Mouse (Mus musculus): ENCODE data around the gene Pacsin3. TPM values are rescaled to one million over a fixed set of nuclear protein-coding genes. Genes with fewer than 3 reads are reported as not detected.
"Not testable (repeated sequence)": the region's sequence is repeated elsewhere in the genome, so short reads cannot be mapped to it uniquely, and the experiment has no call there.

The Pacsin3 gene
- polyA plus RNA-seq, 2 experiments = 8.8 to 11.2 TPM

DNA sequence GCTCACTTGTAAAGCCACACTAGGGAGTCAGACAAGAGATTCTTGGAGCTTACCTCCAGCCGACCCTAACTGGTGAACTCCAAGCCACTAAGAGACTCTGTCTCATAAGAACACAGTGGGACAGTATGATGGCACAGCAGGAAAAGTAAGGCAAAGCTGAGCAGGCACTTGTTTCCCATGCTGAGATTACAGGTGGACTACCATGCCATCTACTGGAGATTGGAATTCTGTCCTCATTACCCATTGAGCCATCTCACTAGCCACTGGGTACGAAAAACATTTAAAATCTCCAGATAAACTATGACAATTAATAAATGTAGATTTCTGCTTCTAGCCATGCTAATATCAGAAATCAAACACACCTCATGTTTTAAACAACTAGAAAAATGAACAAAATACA lies 32.1 kb upstream of the Pacsin3 start:
- Histone ChIP-seq H3K4me1 (replicated peaks; ENCODE audit: control insufficient read depth in 2 of 2, insufficient read depth in 2 of 2, low read length in 1 of 2) (no peaks in the 10 kb centered on the region), H3K9ac (replicated peaks) (no peak overlapping the region), H3K27me3 (ENCODE audit: control insufficient read depth, insufficient read depth, low read length) (no peaks in the 10 kb centered on the region), H3K9me3 (ENCODE audit: control insufficient read depth, low read length) (no peaks in the 10 kb centered on the region), H3K27ac (no peak overlapping the region), H3K36me3 (replicated peaks; ENCODE audit: control insufficient read depth, insufficient read depth, low read depth) (no peaks in the 10 kb centered on the region), H3K4me2 (ENCODE audit: low read depth) (no peak overlapping the region), H3K4me3 (ENCODE audit: insufficient read depth in 1 of 2, low read depth in 2 of 2, low read length in 2 of 2) (no peak overlapping the region)
- no peak for TF ChIP-seq EP300 (IDR thresholded peaks at IDR 0.05; ENCODE audit: low read depth)
- no peak for TF ChIP-seq CTCF (IDR thresholded peaks at IDR 0.05; ENCODE audit: low read depth)
- no peak for DNase-seq (ENCODE audit: low read depth in 3 of 3, low spot score in 3 of 3)
- no peak for ATAC-seq (ENCODE audit: insufficient read depth)
- WGBS (ENCODE audit: insufficient replicate concordance) = 65% methylated on average over 2 of the region's 2 CpGs

DNA sequence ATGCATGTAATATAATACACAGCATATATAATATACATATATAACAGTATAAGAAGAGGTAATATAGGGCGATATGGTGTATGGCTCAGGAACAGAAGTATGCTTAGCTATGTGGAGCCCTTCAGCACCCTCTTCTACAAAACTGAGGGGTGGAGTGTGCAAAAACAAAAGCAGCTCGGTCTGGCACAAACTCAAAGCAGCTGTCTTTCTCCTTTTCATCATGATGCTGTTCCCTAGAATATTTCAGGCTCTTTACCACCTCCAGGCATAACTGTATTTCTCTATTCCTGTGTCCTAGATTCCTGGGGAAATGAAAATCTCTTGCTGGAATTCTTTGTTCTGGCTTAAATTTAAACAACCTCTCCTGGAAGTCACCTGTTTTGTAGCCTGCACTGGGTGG lies 26.0 kb upstream of the Pacsin3 start:
- Histone ChIP-seq H3K27ac (no peak overlapping the region), H3K4me2 (ENCODE audit: low read depth) (no peak overlapping the region), H3K4me3 (ENCODE audit: insufficient read depth in 1 of 2, low read depth in 2 of 2, low read length in 2 of 2) (no peak overlapping the region), H3K9me3 (ENCODE audit: control insufficient read depth, low read length) (no peaks in the 10 kb centered on the region), H3K27me3 (ENCODE audit: control insufficient read depth, insufficient read depth, low read length) (no peaks in the 10 kb centered on the region), H3K4me1 (replicated peaks; ENCODE audit: control insufficient read depth in 2 of 2, insufficient read depth in 2 of 2, low read length in 1 of 2) (no peaks in the 10 kb centered on the region), H3K9ac (replicated peaks) (no peak overlapping the region), H3K36me3 (replicated peaks; ENCODE audit: control insufficient read depth, insufficient read depth, low read depth) (no peaks in the 10 kb centered on the region)
- DNase-seq (ENCODE audit: low read depth in 3 of 3, low spot score in 3 of 3) (no peak), ATAC-seq (ENCODE audit: insufficient read depth) (no peak)
- 70% methylated on average over 2 of the region's 2 CpGs for WGBS (ENCODE audit: insufficient replicate concordance)
- no peak for TF ChIP-seq EP300 (IDR thresholded peaks at IDR 0.05; ENCODE audit: low read depth)
- no peak for TF ChIP-seq CTCF (IDR thresholded peaks at IDR 0.05; ENCODE audit: low read depth)

GRCm38 (mm10) chr2:91236601-91237510 lies 18.9 kb upstream of the Pacsin3 start, which contains the start of gene Ddb2:
Gene Ddb2 (minus strand): TSS chr2:91236982.
- WGBS (ENCODE audit: insufficient replicate concordance) = under 1% methylated on average over 48 of the region's 48 CpGs
- ATAC-seq (ENCODE audit: insufficient read depth) = peak; percentile 99

GRCm38 (mm10) chr2:91237511-91238080 lies 18.2 kb upstream of the Pacsin3 start:
- H3K9me3 ChIP-seq (ENCODE audit: control insufficient read depth, low read length); DNase-seq (ENCODE audit: low read depth in 3 of 3, low spot score in 3 of 3); H3K36me3 ChIP-seq (replicated peaks; ENCODE audit: control insufficient read depth, insufficient read depth, low read depth); H3K27me3 ChIP-seq (ENCODE audit: control insufficient read depth, insufficient read depth, low read length): not testable (repeated sequence)
- Histone ChIP-seq H3K9ac (replicated peaks) (peak overlapping the region; percentile 50; the same call in 1 of the 2 replicates), H3K4me2 (ENCODE audit: low read depth) (peak overlapping the region; percentile 96), H3K4me3 (ENCODE audit: insufficient read depth in 1 of 2, low read depth in 2 of 2, low read length in 2 of 2) (peak overlapping the region; percentile 61 to 71), H3K27ac (peak overlapping the region; percentile 67), H3K4me1 (replicated peaks; ENCODE audit: control insufficient read depth in 2 of 2, insufficient read depth in 2 of 2, low read length in 1 of 2) (peaks cover 8 to 11% of the 10 kb centered on the region in 2 experiments)
- WGBS (ENCODE audit: insufficient replicate concordance) = 15% methylated on average over 4 of the region's 4 CpGs
- peak; percentile 40 for ATAC-seq (ENCODE audit: insufficient read depth)
- peak; percentile 41; the same call in 1 of the 2 replicates for TF ChIP-seq CTCF (IDR thresholded peaks at IDR 0.05; ENCODE audit: low read depth)

More at GRCm38 (mm10) chr2:91236601-91237510, 18.9 kb upstream of the Pacsin3 start, which contains the start of gene Ddb2:
- TF ChIP-seq CTCF (IDR thresholded peaks at IDR 0.05; ENCODE audit: low read depth) (no peak; the same call in 1 of the 2 replicates), EP300 (IDR thresholded peaks at IDR 0.05; ENCODE audit: low read depth) (no peak)
- Histone ChIP-seq H3K4me1 (replicated peaks; ENCODE audit: control insufficient read depth in 2 of 2, insufficient read depth in 2 of 2, low read length in 1 of 2) (peaks cover 6 to 8% of the 10 kb centered on the region in 2 experiments), H3K36me3 (replicated peaks; ENCODE audit: control insufficient read depth, insufficient read depth, low read depth) (no peaks in the 10 kb centered on the region), H3K4me2 (ENCODE audit: low read depth) (peak within 1 kb of the TSS; percentile 96), H3K4me3 (ENCODE audit: insufficient read depth in 1 of 2, low read depth in 2 of 2, low read length in 2 of 2) (peak within 1 kb of the TSS; percentile 61 to 71), H3K9ac (replicated peaks) (peak within 1 kb of the TSS; percentile 82), H3K27ac (peak within 1 kb of the TSS; percentile 67), H3K27me3 (ENCODE audit: control insufficient read depth, insufficient read depth, low read length) (no peaks in the 10 kb centered on the region), H3K9me3 (ENCODE audit: control insufficient read depth, low read length) (no peaks in the 10 kb centered on the region)
- peak; percentile 90 to 91 (median 90) for DNase-seq (ENCODE audit: low read depth in 3 of 3, low spot score in 3 of 3)

GRCm38 (mm10) chr2:91242547-91242946 lies 13.2 kb upstream of the Pacsin3 start:
- Histone ChIP-seq H3K27ac (no peak overlapping the region), H3K36me3 (replicated peaks; ENCODE audit: control insufficient read depth, insufficient read depth, low read depth) (no peaks in the 10 kb centered on the region), H3K4me1 (replicated peaks; ENCODE audit: control insufficient read depth in 2 of 2, insufficient read depth in 2 of 2, low read length in 1 of 2) (peaks cover 17 to 29% of the 10 kb centered on the region in 2 experiments), H3K9ac (replicated peaks) (no peak overlapping the region), H3K9me3 (ENCODE audit: control insufficient read depth, low read length) (no peaks in the 10 kb centered on the region), H3K27me3 (ENCODE audit: control insufficient read depth, insufficient read depth, low read length) (no peaks in the 10 kb centered on the region), H3K4me2 (ENCODE audit: low read depth) (no peak overlapping the region), H3K4me3 (ENCODE audit: insufficient read depth in 1 of 2, low read depth in 2 of 2, low read length in 2 of 2) (no peak overlapping the region)
- TF ChIP-seq EP300 (IDR thresholded peaks at IDR 0.05; ENCODE audit: low read depth) (no peak), CTCF (IDR thresholded peaks at IDR 0.05; ENCODE audit: low read depth) (no peak)
- DNase-seq (ENCODE audit: low read depth in 3 of 3, low spot score in 3 of 3) (no peak), ATAC-seq (ENCODE audit: insufficient read depth) (no peak)
- WGBS (ENCODE audit: insufficient replicate concordance) = 32% methylated on average over 5 of the region's 5 CpGs
